ENCODE assay signal across 8 mouse cellular contexts in genomic region chr2:155073347-155073746, GRCm38 (mm10). TPM values are rescaled to one million over a fixed set of nuclear protein-coding genes. Genes with fewer than 3 reads are reported as not detected.
DNase-seq lines count a peak whose midpoint lies in the region; ATAC-seq and TF ChIP-seq lines count a peak whose summit lies in the region.

No protein-coding gene starts in this region.

- peak overlapping the region; percentile 81 for H3K9ac ChIP-seq in neural tube, embryonic 11.5 days (ENCODE audit: low read length)
- peak overlapping the region; percentile 94 for H3K9ac ChIP-seq in liver, embryonic 11.5 days (ENCODE audit: low read depth, low read length)
- peak overlapping the region; percentile 76 for H3K9ac ChIP-seq in stomach, postnatal 0 days (ENCODE audit: low read length)

- H3K4me3 ChIP-seq in erythroblast, embryonic 14.5 days (replicated peaks): peak overlapping the region; percentile 86
- H3K4me3 ChIP-seq in neural tube, embryonic 11.5 days (ENCODE audit: low read depth, low read length): peak overlapping the region; percentile 63
- H3K4me3 ChIP-seq in liver, embryonic 11.5 days (ENCODE audit: low read depth, low read length): peak overlapping the region; percentile 80
- H3K4me3 ChIP-seq in stomach, postnatal 0 days (ENCODE audit: low read depth, low read length): peak overlapping the region; percentile 69

- H3K4me1 ChIP-seq in erythroblast, embryonic 14.5 days (ENCODE audit: control insufficient read depth): peaks cover 46% of the 10 kb centered on the region
- peaks cover 18% of the 10 kb centered on the region for H3K4me1 ChIP-seq in neural tube, embryonic 11.5 days (ENCODE audit: control insufficient read depth, insufficient read depth, low read length)
- peaks cover 23% of the 10 kb centered on the region for H3K4me1 ChIP-seq in liver, embryonic 11.5 days (replicated peaks; ENCODE audit: control insufficient read depth, insufficient read depth, low read length)
- no peaks in the 10 kb centered on the region; the same call in 1 of the 2 replicates for H3K4me1 ChIP-seq in stomach, postnatal 0 days (replicated peaks; ENCODE audit: control insufficient read depth, insufficient read depth)

- H3K27me3 ChIP-seq in erythroblast, embryonic 14.5 days (ENCODE audit: control insufficient read depth): no peaks in the 10 kb centered on the region
- H3K27me3 ChIP-seq in neural tube, embryonic 11.5 days (ENCODE audit: control insufficient read depth, insufficient read depth, low read length): no peaks in the 10 kb centered on the region
- no peaks in the 10 kb centered on the region for H3K27me3 ChIP-seq in liver, embryonic 11.5 days (replicated peaks; ENCODE audit: control insufficient read depth, insufficient read depth, low read length)
- H3K27me3 ChIP-seq in stomach, postnatal 0 days (ENCODE audit: control insufficient read depth, insufficient read depth, low read length): no peaks in the 10 kb centered on the region

- 39% methylated on average over 3 of the region's 3 CpGs for WGBS in neural tube, embryonic 11.5 days
- 14% methylated on average over 3 of the region's 3 CpGs for WGBS in liver, embryonic 11.5 days
- WGBS in stomach, postnatal 0 days: 10% methylated on average over 3 of the region's 3 CpGs

- no peak for DNase-seq in neural tube, embryonic 11.5 days (ENCODE audit: low spot score)
- no peak for DNase-seq in neural tube, embryonic 10.5 days (ENCODE audit: extremely low spot score, low spot score)
- no peak for DNase-seq in liver, embryonic 11.5 days (ENCODE audit: low spot score)
- no peak for DNase-seq in stomach, postnatal 0 days (ENCODE audit: low spot score)
- DNase-seq in B cell, adult 2 months: no peak
- no peak for DNase-seq in frontal cortex, postnatal 25 days (ENCODE audit: low spot score in 2 of 2)

- no peaks in the 10 kb centered on the region for H3K9me3 ChIP-seq in erythroblast, embryonic 14.5 days (ENCODE audit: control insufficient read depth, low read length)
- H3K9me3 ChIP-seq in neural tube, embryonic 11.5 days (ENCODE audit: control insufficient read depth, low read length): no peaks in the 10 kb centered on the region
- H3K9me3 ChIP-seq in liver, embryonic 11.5 days (ENCODE audit: control insufficient read depth, low read length): no peaks in the 10 kb centered on the region
- H3K9me3 ChIP-seq in stomach, postnatal 0 days (ENCODE audit: control insufficient read depth, low read length): no peaks in the 10 kb centered on the region

- no peak for ATAC-seq in erythroblast, adult 5-6 weeks (replicated peaks; ENCODE audit: low FRiP score, poor library complexity, severe bottlenecking)
- no peak for ATAC-seq in neural tube, embryonic 11.5 days (ENCODE audit: insufficient read depth, low FRiP score, low TSS enrichment)
- ATAC-seq in liver, embryonic 11.5 days (replicated peaks; ENCODE audit: low FRiP score): no peak
- ATAC-seq in stomach, postnatal 0 days (ENCODE audit: low FRiP score, low TSS enrichment): no peak

- H3K36me3 ChIP-seq in erythroblast, embryonic 14.5 days (ENCODE audit: control insufficient read depth): peaks cover 21% of the 10 kb centered on the region
- H3K36me3 ChIP-seq in neural tube, embryonic 11.5 days (ENCODE audit: control insufficient read depth, insufficient read depth, low read length): no peaks in the 10 kb centered on the region
- H3K36me3 ChIP-seq in liver, embryonic 11.5 days (ENCODE audit: control insufficient read depth, insufficient read depth, low read length): peaks cover 4% of the 10 kb centered on the region
- H3K36me3 ChIP-seq in stomach, postnatal 0 days (ENCODE audit: control insufficient read depth, insufficient read depth, low read length): no peaks in the 10 kb centered on the region

- H3K4me2 ChIP-seq in neural tube, embryonic 11.5 days (ENCODE audit: low read depth): peak overlapping the region; percentile 76
- H3K4me2 ChIP-seq in liver, embryonic 11.5 days: peak overlapping the region; percentile 67
- H3K4me2 ChIP-seq in stomach, postnatal 0 days (replicated peaks; ENCODE audit: low read depth): peak overlapping the region; percentile 86

- TF ChIP-seq EP300 in stomach, postnatal 0 days (optimal IDR thresholded peaks at IDR 0.05): no peak

- H3K27ac ChIP-seq in neural tube, embryonic 11.5 days (ENCODE audit: low read depth, low read length): no peak overlapping the region
- H3K27ac ChIP-seq in liver, embryonic 11.5 days (ENCODE audit: low read depth, low read length): peak overlapping the region; percentile 82; the same call in 1 of the 2 replicates
- H3K27ac ChIP-seq in stomach, postnatal 0 days (replicated peaks): peak overlapping the region; percentile 67; the same call in 1 of the 2 replicates

- no peak for TF ChIP-seq CTCF in stomach, postnatal 0 days (IDR thresholded peaks at IDR 0.05; ENCODE audit: low read depth)

RNA-seq across cellular contexts. Expression of gene Ahcy, which starts 0.9 kb away (rescaled TPM):
- polyA plus RNA-seq in erythroblast, embryonic 14.5 days (2012): 0.48 and 0.59 TPM in 2 replicates
- 19.2 and 24.2 TPM in 2 replicates for total RNA-seq in erythroblast, adult 5-6 weeks (2015; ENCODE audit: low replicate concordance)
- 10.6 and 10.9 TPM in 2 replicates for total RNA-seq in erythroblast, adult 5-6 weeks (2017; ENCODE audit: low replicate concordance)
- 85.1 and 90.5 TPM in 2 replicates for polyA plus RNA-seq in neural tube, embryonic 11.5 days (2014; fragmentation: Nextera tagmentation; extraction: Ambion mirVana)
- 107 and 114 TPM in 2 replicates for polyA plus RNA-seq in liver, embryonic 11.5 days (2014; fragmentation: Nextera tagmentation; extraction: Ambion mirVana)
- polyA plus RNA-seq in stomach, postnatal 0 days (2015; fragmentation: Nextera tagmentation; extraction: Ambion mirVana): 23.8 and 25.2 TPM in 2 replicates

RNA-seq across cellular contexts. Expression of gene Gm14226, which starts 55.3 kb away (rescaled TPM):
- polyA plus RNA-seq in erythroblast, embryonic 14.5 days (2012): not detected in 2 replicates
- not detected in 2 replicates for total RNA-seq in erythroblast, adult 5-6 weeks (2015; ENCODE audit: low replicate concordance)
- 0.14 TPM in 1 of 2 replicates, not detected in the other for total RNA-seq in erythroblast, adult 5-6 weeks (2017; ENCODE audit: low replicate concordance)
- 1.1 and 1.5 TPM in 2 replicates for polyA plus RNA-seq in neural tube, embryonic 11.5 days (2014; fragmentation: Nextera tagmentation; extraction: Ambion mirVana)
- 1.8 and 3.1 TPM in 2 replicates for polyA plus RNA-seq in liver, embryonic 11.5 days (2014; fragmentation: Nextera tagmentation; extraction: Ambion mirVana)
- polyA plus RNA-seq in stomach, postnatal 0 days (2015; fragmentation: Nextera tagmentation; extraction: Ambion mirVana): 0.24 and 0.48 TPM in 2 replicates

RNA-seq across cellular contexts. Expression of gene Itch, which starts 60.0 kb away (rescaled TPM):
- 0.06 TPM in 2 replicates for polyA plus RNA-seq in erythroblast, embryonic 14.5 days (2012)
- total RNA-seq in erythroblast, adult 5-6 weeks (2015; ENCODE audit: low replicate concordance): 15.9 and 25.3 TPM in 2 replicates
- total RNA-seq in erythroblast, adult 5-6 weeks (2017; ENCODE audit: low replicate concordance): 25.4 and 33.2 TPM in 2 replicates
- 54.7 and 56.7 TPM in 2 replicates for polyA plus RNA-seq in neural tube, embryonic 11.5 days (2014; fragmentation: Nextera tagmentation; extraction: Ambion mirVana)
- 38.7 and 39.7 TPM in 2 replicates for polyA plus RNA-seq in liver, embryonic 11.5 days (2014; fragmentation: Nextera tagmentation; extraction: Ambion mirVana)
- polyA plus RNA-seq in stomach, postnatal 0 days (2015; fragmentation: Nextera tagmentation; extraction: Ambion mirVana): 17.6 and 18.4 TPM in 2 replicates

Comparison
In these comparisons a context has a peak if more than half of its experiments do, and no peak if none do; other contexts are left out.
1. RNA of gene Ahcy, which starts 0.9 kb away (polyA plus RNA-seq): 107 to 114 TPM in liver, embryonic 11.5 days, 85.1 to 90.5 TPM in neural tube, embryonic 11.5 days and 23.8 to 25.2 TPM in stomach, postnatal 0 days; 0.48 to 0.59 TPM in erythroblast, embryonic 14.5 days; every median in the first group is over 10 times any median in the second.
2. RNA of gene Itch, which starts 60.0 kb away (polyA plus RNA-seq): 54.7 to 56.7 TPM in neural tube, embryonic 11.5 days, 38.7 to 39.7 TPM in liver, embryonic 11.5 days and 17.6 to 18.4 TPM in stomach, postnatal 0 days; 0.06 TPM in erythroblast, embryonic 14.5 days; every median in the first group is over 10 times any median in the second.
3. Peak in every context shown above with its lines, with median percentiles within 50 percentile points of each other: H3K4me3 ChIP-seq, H3K4me2 ChIP-seq and H3K9ac ChIP-seq.